ENCODE assay signal across 12 mouse cellular contexts in genomic region chr5:111175842-111176241, GRCm38 (mm10).
DNase-seq lines count a peak whose midpoint lies in the region; ATAC-seq lines count a peak whose summit lies in the region.
"Had no signal": no experiment of that assay in that cellular context is flagged by ENCODE, and none has a peak within 500 bp of the region (broad histone marks: within the 10 kb centered on the region; RNA-seq: fewer than 3 reads in every experiment).

No protein-coding gene starts in this region.

- peaks cover 73% of the 10 kb centered on the region for H3K4me1 ChIP-seq in kidney, embryonic 14.5 days (ENCODE audit: control insufficient read depth, insufficient read depth, low read length)
- H3K4me1 ChIP-seq in forebrain, embryonic 15.5 days, result peaks cover 64% of the 10 kb centered on the region
- H3K4me1 ChIP-seq in intestine, embryonic 14.5 days (replicated peaks; ENCODE audit: control insufficient read depth, insufficient read depth, low read length), result peaks cover 51% of the 10 kb centered on the region
- H3K4me1 ChIP-seq in neural tube, embryonic 12.5 days, result peaks cover 70% of the 10 kb centered on the region

- peak overlapping the region; percentile 38 for H3K4me2 ChIP-seq in kidney, embryonic 14.5 days (replicated peaks; ENCODE audit: low read depth, low read length)
- no peak overlapping the region for H3K4me2 ChIP-seq in forebrain, embryonic 15.5 days (replicated peaks)
- peak overlapping the region; percentile 32; the same call in 1 of the 2 replicates for H3K4me2 ChIP-seq in intestine, embryonic 14.5 days (ENCODE audit: low read length)
- peak overlapping the region; percentile 10 for H3K4me2 ChIP-seq in neural tube, embryonic 12.5 days (replicated peaks)
- H3K4me2 ChIP-seq: midbrain, embryonic 11.5 days had no signal

- ATAC-seq in kidney, embryonic 14.5 days (ENCODE audit: low FRiP score, low TSS enrichment), result no peak
- no peak for ATAC-seq in forebrain, embryonic 15.5 days (replicated peaks)
- ATAC-seq in intestine, embryonic 14.5 days (replicated peaks; ENCODE audit: low FRiP score, low TSS enrichment, low read depth), result no peak
- no peak for ATAC-seq in neural tube, embryonic 12.5 days (ENCODE audit: low FRiP score, low read depth)

- H3K36me3 ChIP-seq in kidney, embryonic 14.5 days (ENCODE audit: control insufficient read depth, insufficient read depth, low read length), result no peaks in the 10 kb centered on the region
- H3K36me3 ChIP-seq in forebrain, embryonic 15.5 days, result no peaks in the 10 kb centered on the region
- H3K36me3 ChIP-seq in intestine, embryonic 14.5 days (ENCODE audit: control insufficient read depth, insufficient read depth, low read length), result no peaks in the 10 kb centered on the region
- no peaks in the 10 kb centered on the region for H3K36me3 ChIP-seq in neural tube, embryonic 12.5 days

- peak overlapping the region; percentile 57 for H3K27ac ChIP-seq in kidney, embryonic 14.5 days (ENCODE audit: low read depth, low read length)
- peak overlapping the region; percentile 45 for H3K27ac ChIP-seq in forebrain, embryonic 15.5 days (replicated peaks)
- H3K27ac ChIP-seq in intestine, embryonic 14.5 days (ENCODE audit: low read depth), result no peak overlapping the region
- H3K27ac ChIP-seq in neural tube, embryonic 12.5 days, result 0 out of 2 replicates have a peak overlapping the region, but pooled peaks have one; percentile 4
- H3K27ac ChIP-seq: left cerebral cortex, adult 2 months; liver, embryonic 14.5 days had no signal

- 23% methylated on average over 9 of the region's 9 CpGs for WGBS in kidney, embryonic 14.5 days
- 19% methylated on average over 9 of the region's 9 CpGs for WGBS in forebrain, embryonic 15.5 days
- 58% methylated on average over 9 of the region's 9 CpGs for WGBS in intestine, embryonic 14.5 days
- 38% methylated on average over 9 of the region's 9 CpGs for WGBS in neural tube, embryonic 12.5 days

- H3K9ac ChIP-seq in kidney, embryonic 14.5 days (ENCODE audit: low read depth, low read length), result peak overlapping the region; percentile 18; the same call in 1 of the 2 replicates
- H3K9ac ChIP-seq in forebrain, embryonic 15.5 days (replicated peaks), result no peak overlapping the region
- no peak overlapping the region for H3K9ac ChIP-seq in intestine, embryonic 14.5 days (ENCODE audit: low read length)
- H3K9ac ChIP-seq in neural tube, embryonic 12.5 days, result no peak overlapping the region
- H3K9ac ChIP-seq: liver, embryonic 14.5 days had no signal

- intact Hi-C loops in left cerebral cortex, postnatal 36 days (cut with DNase I), result no loop called here

- H3K4me3 ChIP-seq in kidney, embryonic 14.5 days (ENCODE audit: low read length), result no peak overlapping the region
- H3K4me3 ChIP-seq in forebrain, embryonic 15.5 days, result no peak overlapping the region
- no peak overlapping the region for H3K4me3 ChIP-seq in intestine, embryonic 14.5 days (ENCODE audit: low read depth, low read length)
- no peak overlapping the region for H3K4me3 ChIP-seq in neural tube, embryonic 12.5 days
- H3K4me3 ChIP-seq: left cerebral cortex, adult 2 months had no signal

- H3K27me3 ChIP-seq in kidney, embryonic 14.5 days (ENCODE audit: control insufficient read depth, insufficient read depth, low read length), result no peaks in the 10 kb centered on the region
- no peaks in the 10 kb centered on the region for H3K27me3 ChIP-seq in forebrain, embryonic 15.5 days
- H3K27me3 ChIP-seq in intestine, embryonic 14.5 days (replicated peaks; ENCODE audit: control insufficient read depth, insufficient read depth, low read length), result no peaks in the 10 kb centered on the region
- no peaks in the 10 kb centered on the region for H3K27me3 ChIP-seq in neural tube, embryonic 12.5 days (replicated peaks)

- DNase-seq in kidney, postnatal 25 days, result no peak
- DNase-seq in intestine, embryonic 14.5 days (ENCODE audit: low spot score), result no peak
- no peak for DNase-seq in left cerebral cortex, postnatal 36 days (ENCODE audit: low spot score in 2 of 2)
- DNase-seq in adrenal gland, adult 2 months, result no peak
- DNase-seq: cerebellum, adult 11-12 months; lung, postnatal 14 days had no signal

- no peaks in the 10 kb centered on the region for H3K9me3 ChIP-seq in kidney, embryonic 14.5 days (ENCODE audit: control insufficient read depth, low read length)
- no peaks in the 10 kb centered on the region for H3K9me3 ChIP-seq in forebrain, embryonic 15.5 days
- H3K9me3 ChIP-seq in intestine, embryonic 14.5 days (ENCODE audit: control insufficient read depth, low read length), result no peaks in the 10 kb centered on the region
- H3K9me3 ChIP-seq in neural tube, embryonic 12.5 days, result no peaks in the 10 kb centered on the region
